Mouse (Mus musculus): ENCODE results near the gene Pick1.

The Pick1 gene

DNA sequence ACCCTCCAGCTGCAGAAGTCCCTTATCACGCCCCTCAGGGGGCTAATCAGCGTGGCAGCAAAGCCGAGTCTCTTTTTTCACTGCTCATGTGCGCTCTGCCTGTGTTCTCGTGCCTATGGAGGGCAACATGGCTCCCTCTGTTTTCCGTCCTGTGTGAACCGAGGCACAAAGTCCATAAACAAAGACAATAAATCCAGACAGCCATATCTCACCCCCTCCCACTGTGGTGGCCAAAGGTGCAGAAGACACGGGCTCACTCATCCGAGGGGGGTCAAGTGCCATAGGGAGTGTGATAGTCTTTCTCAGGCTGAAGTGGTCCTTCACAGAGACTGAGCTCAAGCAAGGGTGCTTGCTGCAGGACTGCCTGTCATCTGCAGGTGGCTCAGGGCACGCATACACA is 44.0 kb downstream of the Pick1 start:
- DNase-seq, result no peak

DNA sequence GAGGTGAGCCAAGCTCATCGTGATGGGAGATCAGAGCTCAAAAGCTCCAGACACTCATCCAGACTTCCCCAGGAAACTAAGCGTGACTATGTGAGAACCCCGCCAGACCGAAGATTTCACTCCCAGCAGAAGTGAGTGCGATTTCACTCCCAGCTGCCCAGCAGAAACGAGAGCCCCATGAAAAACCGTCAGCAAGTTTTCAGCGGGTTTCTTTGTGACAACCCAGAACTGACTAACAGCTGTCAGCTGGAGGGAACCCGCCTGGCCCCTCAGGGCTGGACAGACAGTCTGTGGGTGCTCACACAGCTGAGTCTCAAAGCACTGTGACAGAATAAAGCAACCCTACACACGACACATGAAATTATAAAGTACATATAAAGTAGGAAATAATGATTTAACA is 48.8 kb downstream of the Pick1 start:
- DNase-seq, result no peak

DNA sequence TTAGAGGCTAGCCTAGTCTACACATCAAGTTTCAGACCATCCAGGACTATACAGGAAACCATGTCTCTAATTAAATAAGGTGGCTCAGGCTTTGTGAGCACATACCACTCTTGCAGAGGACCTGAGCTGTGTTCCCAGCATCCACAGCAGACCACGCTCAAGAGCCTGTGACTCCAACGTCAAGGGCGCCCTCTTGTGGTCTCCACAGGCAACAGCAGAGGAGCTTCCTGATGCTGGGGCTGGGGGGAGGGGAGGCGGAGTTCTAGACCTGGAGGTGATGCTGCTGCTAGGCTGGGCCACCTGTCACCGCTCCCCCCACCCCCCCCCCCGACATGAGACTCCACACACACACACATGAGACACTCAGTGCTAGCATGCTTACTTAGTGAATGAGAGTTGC is 51.2 kb downstream of the Pick1 start:
- no peak for DNase-seq

DNA sequence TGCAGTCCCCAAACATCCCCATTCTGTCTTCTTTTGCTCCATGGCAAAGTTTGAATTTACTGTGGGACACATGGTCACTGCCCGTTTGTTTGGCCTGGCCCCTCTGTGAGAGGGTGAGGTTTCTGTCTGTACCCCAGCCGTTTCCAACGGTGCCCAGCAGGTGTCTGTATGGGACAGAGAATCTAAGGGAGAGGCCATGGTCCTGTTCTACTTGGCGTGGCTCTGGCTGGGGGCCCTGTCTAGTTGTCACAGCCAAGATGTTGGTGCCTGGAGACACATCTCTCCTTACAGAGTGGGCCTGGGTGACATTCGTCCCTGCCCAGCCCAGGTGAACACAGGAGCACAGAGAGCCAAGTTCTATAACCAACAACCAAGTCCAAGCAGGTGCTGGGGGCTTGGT is 51.9 kb downstream of the Pick1 start:
- DNase-seq, result no peak

DNA sequence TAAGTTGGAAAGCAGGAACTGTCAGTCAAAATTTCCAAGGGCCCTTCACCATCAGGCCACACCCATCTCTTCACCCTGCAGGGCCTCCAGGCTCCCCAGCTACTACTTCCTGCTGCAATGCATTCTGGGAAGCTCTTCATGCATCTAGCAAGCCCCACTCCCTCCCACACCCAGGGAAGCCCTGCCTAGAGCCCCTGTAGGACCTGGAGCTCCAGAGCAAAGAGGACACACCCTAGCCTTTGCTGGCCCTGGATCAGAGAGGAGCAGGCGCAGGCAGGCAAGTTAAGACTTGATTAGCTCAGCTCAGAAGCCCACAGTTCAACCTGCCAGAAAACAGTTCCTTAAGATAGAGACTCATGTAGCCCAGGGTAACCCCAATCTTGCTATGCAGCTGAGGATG is 52.4 kb downstream of the Pick1 start:
- DNase-seq, result no peak

DNA sequence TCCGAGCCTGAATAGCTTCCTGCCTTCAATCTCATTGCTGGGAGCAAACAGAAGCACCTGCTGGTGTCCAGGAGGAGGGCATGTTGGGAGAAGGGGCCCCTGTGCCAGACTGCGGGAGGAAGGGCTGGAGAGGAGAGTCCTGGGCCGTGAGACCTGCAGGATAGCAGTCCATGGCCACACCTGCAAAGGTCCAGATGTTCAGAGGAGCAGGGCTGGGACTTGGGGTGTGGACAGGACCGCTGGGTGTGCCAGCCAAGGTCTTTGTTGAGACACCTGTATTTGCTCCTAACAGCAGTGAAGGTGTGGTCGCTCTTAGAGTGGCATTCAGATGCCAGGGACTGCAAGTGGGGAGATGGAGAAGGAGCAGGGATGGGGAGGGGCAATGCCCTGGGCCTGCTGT is 53.5 kb downstream of the Pick1 start:
- DNase-seq, result no peak

DNA sequence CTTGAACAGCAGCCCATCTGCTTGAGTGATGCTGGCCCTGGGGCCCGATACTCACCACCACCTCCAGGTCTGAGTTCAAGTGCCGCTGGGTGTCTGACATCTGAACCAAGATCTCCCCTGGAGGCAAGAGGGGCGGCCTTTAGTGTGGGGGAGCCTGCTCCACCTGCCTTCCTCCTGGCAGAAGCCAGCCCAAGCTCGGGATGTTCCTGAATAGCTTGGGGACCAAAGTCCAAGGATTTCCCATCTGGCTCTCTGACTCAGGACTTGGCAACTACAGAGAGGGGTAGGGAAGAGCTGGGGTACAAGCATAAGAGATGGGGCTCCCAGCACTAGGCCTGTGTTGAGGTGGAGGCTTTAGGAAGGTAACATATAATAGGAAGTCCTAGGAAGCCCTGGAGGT is 54.4 kb downstream of the Pick1 start:
- no peak for DNase-seq

DNA sequence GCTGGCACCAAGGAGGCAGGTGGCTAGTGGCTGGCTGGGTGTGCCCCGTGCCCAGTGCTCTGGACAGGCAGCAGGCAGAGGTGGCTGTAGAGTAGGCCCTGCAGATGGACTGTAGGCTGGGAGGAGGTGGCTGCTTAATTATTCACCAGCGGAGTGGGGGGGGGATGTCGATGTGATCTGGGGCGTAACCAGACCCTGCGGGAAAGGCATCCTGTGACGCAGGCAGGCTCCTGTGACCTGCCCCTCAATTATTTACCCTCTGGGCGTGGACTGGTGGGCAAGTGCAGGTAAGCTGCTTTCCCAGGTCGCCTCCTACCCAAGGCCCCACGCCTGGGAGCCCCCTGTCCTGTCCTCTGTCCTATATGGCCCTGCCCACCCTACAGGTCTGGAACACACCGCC is 56.4 kb downstream of the Pick1 start, which contains the start of gene Baiap2l2:
Gene Baiap2l2 (minus strand): TSS at position 139 of the 400 bp plus-strand sequence.
- no peak for DNase-seq

DNA sequence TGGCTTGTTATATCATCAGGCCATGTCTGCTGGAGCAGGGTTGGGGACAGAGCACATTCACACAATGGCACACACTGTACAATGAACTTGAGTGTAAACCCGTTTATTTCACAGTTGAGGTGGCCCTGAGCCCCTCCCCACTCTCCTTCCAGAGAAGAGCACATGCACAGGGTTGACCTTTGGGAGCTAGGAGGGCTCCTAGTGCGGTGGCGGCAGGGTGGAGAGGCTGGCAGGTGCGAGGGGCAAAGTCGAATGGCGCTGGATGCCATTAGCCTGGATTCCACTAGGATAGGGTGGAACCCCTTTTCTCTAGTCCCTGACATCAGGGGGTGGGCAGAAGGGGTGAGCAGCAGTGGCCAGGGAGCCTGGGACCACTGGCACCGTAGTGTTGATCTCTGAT is 57.2 kb downstream of the Pick1 start:
- DNase-seq, result no peak

DNA sequence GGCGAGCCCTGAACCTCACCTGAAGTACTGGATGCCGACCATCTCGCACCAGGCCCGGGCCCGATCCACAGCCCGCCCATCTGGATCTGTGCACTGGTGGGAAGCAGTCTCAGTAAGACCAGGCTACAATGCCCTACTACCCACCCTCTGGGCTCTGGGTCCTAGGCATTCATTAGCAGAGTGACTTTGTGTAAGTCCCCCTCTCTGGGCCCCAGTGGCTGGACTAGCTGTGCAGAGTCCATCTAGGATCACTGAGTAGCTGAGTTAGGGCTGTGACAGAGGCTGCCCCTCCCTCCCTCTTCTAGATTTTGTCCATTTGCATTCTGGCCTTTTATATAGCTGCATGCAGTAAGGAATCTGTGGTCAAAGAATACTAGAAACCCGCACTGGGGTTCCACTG is 58.1 kb downstream of the Pick1 start:
- no peak for DNase-seq

DNA sequence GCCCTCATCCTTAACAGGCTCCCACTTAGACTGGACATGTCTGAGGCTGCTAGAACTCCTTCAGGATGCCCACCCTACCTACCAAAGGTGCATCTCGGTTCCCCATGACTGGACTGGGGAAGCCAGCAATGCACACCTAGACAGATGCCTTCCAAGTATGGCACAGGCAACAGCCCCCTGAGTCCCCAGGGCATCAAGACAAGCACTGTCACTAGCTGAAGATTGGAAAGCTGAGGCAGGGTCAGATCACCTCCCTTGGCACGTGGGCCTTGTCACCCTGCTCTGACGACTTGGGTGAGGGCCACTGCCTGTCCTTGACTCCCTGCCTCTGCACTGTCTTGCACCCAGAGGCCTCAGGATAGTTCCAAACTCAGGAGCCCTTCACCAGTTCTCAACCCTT is 59.4 kb downstream of the Pick1 start:
- DNase-seq, result no peak

DNA sequence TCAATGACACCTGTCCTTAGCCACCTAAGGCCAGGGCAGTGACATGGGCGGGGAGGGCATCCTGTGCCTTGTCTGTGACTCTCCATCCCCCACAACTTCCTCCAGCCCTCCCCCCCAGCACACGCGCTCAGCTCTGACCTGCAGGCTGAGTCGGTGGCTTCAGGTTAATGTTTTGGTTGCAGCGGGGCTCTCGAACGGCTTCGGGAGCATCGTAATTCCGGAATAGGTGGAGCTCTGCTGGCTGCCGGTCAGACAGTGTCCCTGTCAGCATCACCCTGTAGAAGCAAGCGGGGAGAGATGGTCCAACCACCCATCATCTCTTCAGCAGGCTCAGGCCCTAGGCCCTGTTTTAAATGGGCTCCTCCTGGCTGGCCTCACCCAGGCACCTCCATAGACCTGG is 60.5 kb downstream of the Pick1 start:
- DNase-seq, result no peak

DNA sequence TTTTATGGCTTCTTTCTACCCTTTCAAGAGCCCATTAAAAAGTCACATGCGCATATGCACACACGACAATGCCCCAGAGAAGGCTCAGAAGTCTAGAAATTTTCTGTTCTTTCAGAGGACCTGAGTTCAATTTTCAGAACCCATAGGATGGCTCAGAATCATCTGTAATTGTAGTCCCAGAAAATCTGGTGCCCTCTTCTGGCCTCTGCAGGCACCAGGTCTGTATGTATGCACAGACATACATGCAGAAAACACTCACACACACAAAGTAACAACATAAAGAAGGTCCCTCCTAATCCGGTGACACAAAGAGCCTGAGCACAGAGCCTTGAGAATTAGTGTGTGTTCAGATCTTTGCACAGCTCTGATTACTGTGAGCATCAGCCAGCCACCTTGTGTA is 61.4 kb downstream of the Pick1 start:
- no peak for DNase-seq

DNA sequence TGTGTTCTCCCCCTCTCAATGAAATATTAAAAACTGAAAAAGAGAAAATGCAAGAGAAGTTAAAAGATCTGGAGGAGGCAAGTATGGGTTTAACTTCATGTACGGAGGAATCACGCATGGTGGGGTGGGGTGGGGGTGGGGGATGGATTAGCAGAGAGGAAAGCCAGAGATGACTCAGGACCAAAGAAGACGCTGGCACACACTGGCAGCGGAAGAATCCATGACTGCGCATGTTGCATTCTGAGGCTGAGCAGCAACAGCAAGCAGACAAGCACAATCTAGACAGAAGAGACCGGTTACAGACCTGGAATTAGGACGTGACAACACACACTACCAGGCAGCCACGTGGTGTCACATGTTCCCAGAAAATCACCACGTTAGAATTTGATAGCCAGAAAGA is 63.8 kb downstream of the Pick1 start:
- no peak for DNase-seq

DNA sequence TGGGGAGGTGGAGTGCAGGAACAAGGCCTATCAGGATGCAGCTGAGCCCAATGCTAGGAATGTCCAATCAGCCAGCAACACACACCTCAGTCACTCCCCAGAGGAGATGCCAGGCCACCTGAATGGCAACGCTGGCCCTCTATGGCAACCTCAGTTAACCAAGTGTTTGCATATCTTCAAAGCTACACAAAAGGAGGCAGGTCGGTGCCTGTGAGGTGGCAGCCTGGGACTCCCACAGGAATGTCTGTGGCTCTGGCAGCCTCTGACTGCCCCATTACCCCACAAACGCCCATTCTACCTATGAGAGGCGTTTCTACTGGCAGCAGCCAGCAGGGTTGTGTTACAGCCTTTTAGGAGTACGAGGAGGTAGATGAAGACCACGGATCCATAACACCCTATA is 69.6 kb downstream of the Pick1 start:
- no peak for DNase-seq
